Mouse (Mus musculus): ENCODE results near the gene Pnkd. TPM values are rescaled to one million over a fixed set of nuclear protein-coding genes. Genes with fewer than 3 reads are reported as not detected.
A peak's percentile ranks its signal among the peaks of the same experiment; 100 is the strongest.

The Pnkd gene
- polyA plus RNA-seq, 1 experiment from 2014 or later: 112 TPM

- peaks cover 65% of the 10 kb centered on the region for H3K36me3 ChIP-seq
- H3K27ac ChIP-seq: no peak overlapping the region
Measured at GRCm38 (mm10) chr1:74290141-74290540, 5.4 kb downstream of the Pnkd start.

GRCm38 (mm10) chr1:74292331-74293020, 7.7 kb downstream of the Pnkd start:
- no peaks in the 10 kb centered on the region for H3K9me3 ChIP-seq
- H3K4me3 ChIP-seq: no peak overlapping the region
- no peak overlapping the region for H3K27ac ChIP-seq
- ATAC-seq (ENCODE audit: low FRiP score, low read depth): no peak
- 89% methylated on average over 11 of the region's 11 CpGs for WGBS
- peaks cover 31% of the 10 kb centered on the region for H3K4me1 ChIP-seq
- H3K4me2 ChIP-seq (replicated peaks): no peak overlapping the region
- H3K27me3 ChIP-seq: no peaks in the 10 kb centered on the region
- H3K36me3 ChIP-seq: peaks cover 65% of the 10 kb centered on the region
- H3K9ac ChIP-seq: no peak overlapping the region

More at GRCm38 (mm10) chr1:74290141-74290540, 5.4 kb downstream of the Pnkd start:
- Histone ChIP-seq H3K4me2 (replicated peaks) (no peak overlapping the region), H3K4me3 (no peak overlapping the region), H3K27me3 (no peaks in the 10 kb centered on the region), H3K4me1 (peaks cover 25% of the 10 kb centered on the region), H3K9ac (0 out of 2 replicates have a peak overlapping the region, but pooled peaks have one; percentile 8), H3K9me3 (no peaks in the 10 kb centered on the region)
- 88% methylated on average over 5 of the region's 5 CpGs for WGBS
- no peak for ATAC-seq (ENCODE audit: low FRiP score, low read depth)

- H3K4me1 ChIP-seq: peaks cover 31% of the 10 kb centered on the region
- no peaks in the 10 kb centered on the region for H3K27me3 ChIP-seq
- no peak overlapping the region for H3K27ac ChIP-seq
- no peaks in the 10 kb centered on the region for H3K9me3 ChIP-seq
- no peak for ATAC-seq (ENCODE audit: low FRiP score, low read depth)
- 87% methylated on average over 8 of the region's 8 CpGs for WGBS
- H3K4me2 ChIP-seq (replicated peaks): no peak overlapping the region
- peaks cover 59% of the 10 kb centered on the region for H3K36me3 ChIP-seq
- no peak overlapping the region for H3K4me3 ChIP-seq
- no peak overlapping the region for H3K9ac ChIP-seq
Measured at GRCm38 (mm10) chr1:74293306-74293960, 8.7 kb downstream of the Pnkd start.

- no peak overlapping the region for H3K27ac ChIP-seq
- peaks cover 36% of the 10 kb centered on the region for H3K4me1 ChIP-seq
- no peak overlapping the region for H3K4me3 ChIP-seq
- peaks cover 52% of the 10 kb centered on the region for H3K36me3 ChIP-seq
- ATAC-seq (ENCODE audit: low FRiP score, low read depth): no peak
- H3K4me2 ChIP-seq (replicated peaks): no peak overlapping the region
- H3K9me3 ChIP-seq: no peaks in the 10 kb centered on the region
- no peak overlapping the region for H3K9ac ChIP-seq
- no peaks in the 10 kb centered on the region for H3K27me3 ChIP-seq
- WGBS: 90% methylated on average over 3 of the region's 3 CpGs
Measured at GRCm38 (mm10) chr1:74294090-74294643, 9.4 kb downstream of the Pnkd start.

GRCm38 (mm10) chr1:74294733-74295455, 10.2 kb downstream of the Pnkd start:
- H3K4me1 ChIP-seq: peaks cover 38% of the 10 kb centered on the region
- H3K4me3 ChIP-seq: no peak overlapping the region
- H3K9me3 ChIP-seq: no peaks in the 10 kb centered on the region
- 90% methylated on average over 6 of the region's 6 CpGs for WGBS
- H3K4me2 ChIP-seq (replicated peaks): peak overlapping the region; percentile 44
- ATAC-seq (ENCODE audit: low FRiP score, low read depth): no peak
- peaks cover 45% of the 10 kb centered on the region for H3K36me3 ChIP-seq
- peak overlapping the region; percentile 93 for H3K27ac ChIP-seq
- no peaks in the 10 kb centered on the region for H3K27me3 ChIP-seq
- H3K9ac ChIP-seq: peak overlapping the region; percentile 66

- Histone ChIP-seq H3K4me2 (replicated peaks) (peak overlapping the region; percentile 44), H3K4me3 (peak overlapping the region; percentile 5; the same call in 1 of the 2 replicates), H3K36me3 (peaks cover 37% of the 10 kb centered on the region), H3K9me3 (no peaks in the 10 kb centered on the region), H3K4me1 (peaks cover 34% of the 10 kb centered on the region), H3K9ac (peak overlapping the region; percentile 66), H3K27ac (peak overlapping the region; percentile 93), H3K27me3 (no peaks in the 10 kb centered on the region)
- peak; percentile 91 for ATAC-seq (ENCODE audit: low FRiP score, low read depth)
- 12% methylated on average over 9 of the region's 9 CpGs for WGBS
Measured at GRCm38 (mm10) chr1:74295456-74296171, 10.9 kb downstream of the Pnkd start.

GRCm38 (mm10) chr1:74296477-74296876, 11.7 kb downstream of the Pnkd start:
- ATAC-seq (ENCODE audit: low FRiP score, low read depth): no peak
- no peaks in the 10 kb centered on the region for H3K27me3 ChIP-seq
- peaks cover 30% of the 10 kb centered on the region for H3K36me3 ChIP-seq
- no peaks in the 10 kb centered on the region for H3K9me3 ChIP-seq
- peaks cover 34% of the 10 kb centered on the region for H3K4me1 ChIP-seq
- peak overlapping the region; percentile 44 for H3K4me2 ChIP-seq (replicated peaks)
- peak overlapping the region; percentile 66 for H3K9ac ChIP-seq
- 40% methylated on average over 6 of the region's 6 CpGs for WGBS
- H3K4me3 ChIP-seq: no peak overlapping the region
- H3K27ac ChIP-seq: peak overlapping the region; percentile 93

- ATAC-seq (ENCODE audit: low FRiP score, low read depth): no peak
- Histone ChIP-seq H3K9me3 (no peaks in the 10 kb centered on the region), H3K27me3 (no peaks in the 10 kb centered on the region), H3K36me3 (peaks cover 22% of the 10 kb centered on the region), H3K27ac (0 out of 2 replicates have a peak overlapping the region, but pooled peaks have one; percentile 93), H3K4me3 (no peak overlapping the region), H3K4me2 (replicated peaks) (no peak overlapping the region), H3K9ac (no peak overlapping the region), H3K4me1 (peaks cover 42% of the 10 kb centered on the region)
- WGBS: 59% methylated on average over 3 of the region's 3 CpGs
Measured at GRCm38 (mm10) chr1:74297269-74297668, 12.5 kb downstream of the Pnkd start.

GRCm38 (mm10) chr1:74298157-74298750, 13.5 kb downstream of the Pnkd start:
- no peak overlapping the region for H3K27ac ChIP-seq
- H3K4me2 ChIP-seq (replicated peaks): no peak overlapping the region
- H3K36me3 ChIP-seq: peaks cover 12% of the 10 kb centered on the region
- ATAC-seq (ENCODE audit: low FRiP score, low read depth): no peak
- no peak overlapping the region for H3K9ac ChIP-seq
- H3K9me3 ChIP-seq: no peaks in the 10 kb centered on the region
- H3K27me3 ChIP-seq: no peaks in the 10 kb centered on the region
- H3K4me3 ChIP-seq: no peak overlapping the region
- peaks cover 50% of the 10 kb centered on the region for H3K4me1 ChIP-seq
- 82% methylated on average over 5 of the region's 5 CpGs for WGBS

GRCm38 (mm10) chr1:74298996-74299395, 14.3 kb downstream of the Pnkd start:
- Histone ChIP-seq H3K4me2 (replicated peaks) (no peak overlapping the region), H3K36me3 (peaks cover 4% of the 10 kb centered on the region), H3K4me3 (no peak overlapping the region), H3K27me3 (no peaks in the 10 kb centered on the region), H3K9me3 (no peaks in the 10 kb centered on the region), H3K9ac (no peak overlapping the region), H3K27ac (no peak overlapping the region), H3K4me1 (peaks cover 50% of the 10 kb centered on the region)
- WGBS: 66% methylated on average over 5 of the region's 5 CpGs
- no peak for ATAC-seq (ENCODE audit: low FRiP score, low read depth)

Data from limb, embryonic 13.5 days (tissue).